Mouse (Mus musculus) heart, adult 2 months (tissue): ENCODE measurements around the gene Olfr1502. TPM values are rescaled to one million over a fixed set of nuclear protein-coding genes. Genes with fewer than 3 reads are reported as not detected.
"Not testable (repeated sequence)": the region's sequence is repeated elsewhere in the genome, so short reads cannot be mapped to it uniquely, and the experiment has no call there.

ENCODE experiments used
- DNase-seq, 2 experiments: peaks; one replicate each; pipeline ENCODE4 v3.0.0; 2021
- H3K27ac ChIP-seq: fragments of 200-600 bp; 2 replicates; pipeline ENCODE4 v1.8.1; 2022
- H3K27me3 ChIP-seq: fragments of 200-500 bp; 2 replicates; pipeline ENCODE4 v1.6.1; 2012; ENCODE audit warnings: mild to moderate bottlenecking, low read length, inconsistent platforms, mixed read lengths; ENCODE audit not compliant: control insufficient read depth, insufficient read depth
- H3K36me3 ChIP-seq: fragments of 200-500 bp; 2 replicates; pipeline ENCODE4 v1.6.1; 2012; ENCODE audit warnings: low read length, inconsistent platforms; ENCODE audit not compliant: control insufficient read depth, insufficient read depth
- H3K4me1 ChIP-seq: fragments of 200-500 bp; 2 replicates; pipeline ENCODE4 v1.6.1; 2011; ENCODE audit warnings: low read length; ENCODE audit not compliant: control insufficient read depth, insufficient read depth
- H3K4me3 ChIP-seq: fragments of 200-600 bp; 2 replicates; pipeline ENCODE4 v1.8.1; 2022
- H3K79me2 ChIP-seq: fragments of 200-500 bp; replicated peaks from 2 replicates; pipeline ENCODE4 v1.6.1; 2012; ENCODE audit warnings: mild to moderate bottlenecking, inconsistent platforms, low read length, moderate library complexity, mixed read lengths; ENCODE audit not compliant: control insufficient read depth, insufficient read depth
- H3K9ac ChIP-seq: fragments of 200-500 bp; 2 replicates; pipeline ENCODE4 v1.6.1; 2012; ENCODE audit warnings: low read depth, mild to moderate bottlenecking, control low read depth, inconsistent platforms, low read length, mixed read lengths
- CTCF ChIP-seq: fragments of 200-600 bp; IDR thresholded peaks from 2 replicates; pipeline ENCODE4 v1.8.1; 2022; ENCODE audit warnings: antibody characterized with exemption, mild to moderate bottlenecking, moderate library complexity
- EP300 ChIP-seq: fragments of 200-500 bp; IDR thresholded peaks from 2 replicates; pipeline ENCODE4 v1.6.1; 2011; ENCODE audit warnings: low read depth, low read length, control low read depth; ENCODE audit not compliant: insufficient read depth
- POLR2A ChIP-seq: fragments of 200-500 bp; IDR thresholded peaks from 2 replicates; pipeline ENCODE4 v1.6.1; 2011; ENCODE audit warnings: mild to moderate bottlenecking, low read depth, low read length, control low read depth; ENCODE audit not compliant: insufficient read depth
- WGBS: fragments of 180-500 bp; shearing (Covaris S2); methylation state at CpG from one replicate; pipeline ENCODE4 v1.1.7; 2018; 5-methylcytosine and 5-hydroxymethylcytosine counted together
- intact Hi-C: fragments of 180-260 bp; cut with DNase I; formaldehyde crosslinking; loops from one replicate; pipeline ENCODE4 v1.15.1; 2025
- long read RNA-seq: library from polyadenylated mRNA; stranded (forward); transcript quantifications from one replicate; pipeline ENCODE4 v2.0.0, GENCODE M21; 2021
- polyA plus RNA-seq: library from polyadenylated mRNA; depleted of rRNA; stranded (reverse); fragments of >200 nt; gene quantifications from 2 replicates; pipeline ENCODE4 v1.2.3, GENCODE M21; 2012; rRNA removed
- total RNA-seq, 2 experiments: library from RNA; stranded (reverse); gene quantifications; 2 replicates each; pipeline ENCODE4 v1.2.3; 2021

The Olfr1502 gene
- not detected for total RNA-seq
- not detected in 2 replicates for polyA plus RNA-seq
- long read RNA-seq, result 0 reads

- no peak for DNase-seq
- Histone ChIP-seq H3K4me3 (no peak within 1 kb of the TSS), H3K27ac (no peak within 1 kb of the TSS), H3K36me3 (no peaks in the 10 kb centered on the region), H3K9ac (no peak within 1 kb of the TSS), H3K27me3 (no peaks in the 10 kb centered on the region), H3K79me2 (no peaks in the 10 kb centered on the region), H3K4me1 (no peaks in the 10 kb centered on the region)
- 56% methylated on average over 1 of the region's 1 CpGs for WGBS
- intact Hi-C loops, result no loop called here
- TF ChIP-seq EP300 (no peak), POLR2A (no peak), CTCF (no peak)
Observed at GRCm38 (mm10) chr19:13861495-13861894, at the start of gene Olfr1502. Olfr1502 (plus strand) TSS chr19:13861795.

- no peaks in the 10 kb centered on the region for H3K79me2 ChIP-seq
- H3K4me1 ChIP-seq, result no peaks in the 10 kb centered on the region
- no peak overlapping the region for H3K27ac ChIP-seq
- intact Hi-C loops, result no loop called here
- H3K4me3 ChIP-seq, result no peak overlapping the region
- DNase-seq, result no peak
- no peak overlapping the region for H3K9ac ChIP-seq
- TF ChIP-seq POLR2A, result no peak
- TF ChIP-seq CTCF, result peak; percentile 33
- no peak for TF ChIP-seq EP300
- 55% methylated on average over 2 of the region's 2 CpGs for WGBS
- no peaks in the 10 kb centered on the region for H3K27me3 ChIP-seq
- no peaks in the 10 kb centered on the region for H3K36me3 ChIP-seq
Observed at GRCm38 (mm10) chr19:13812823-13813222, 48.8 kb upstream of the Olfr1502 start.

- intact Hi-C loops, result no loop called here
- Histone ChIP-seq H3K27me3 (no peaks in the 10 kb centered on the region), H3K27ac (no peak overlapping the region), H3K9ac (no peak overlapping the region), H3K79me2 (no peaks in the 10 kb centered on the region), H3K4me1 (no peaks in the 10 kb centered on the region), H3K36me3 (no peaks in the 10 kb centered on the region), H3K4me3 (no peak overlapping the region)
- TF ChIP-seq EP300, result no peak
- TF ChIP-seq CTCF, result peak; percentile 25
- no peak for DNase-seq
- WGBS, result 21% methylated on average over 5 of the region's 5 CpGs
Observed at GRCm38 (mm10) chr19:13818827-13819226, 42.8 kb upstream of the Olfr1502 start.

GRCm38 (mm10) chr19:13819347-13819746, 42.2 kb upstream of the Olfr1502 start, which contains the start of gene Olfr1499:
Olfr1499 (minus strand) TSS chr19:13819447.
- no peaks in the 10 kb centered on the region for H3K79me2 ChIP-seq
- H3K36me3 ChIP-seq, result no peaks in the 10 kb centered on the region
- no peak for DNase-seq
- H3K4me3 ChIP-seq, result no peak within 1 kb of the TSS
- H3K9ac ChIP-seq, result no peak within 1 kb of the TSS
- TF ChIP-seq CTCF (no peak), POLR2A (no peak), EP300 (no peak)
- no peak within 1 kb of the TSS for H3K27ac ChIP-seq
- H3K27me3 ChIP-seq, result no peaks in the 10 kb centered on the region
- H3K4me1 ChIP-seq, result no peaks in the 10 kb centered on the region
- intact Hi-C loops, result no loop called here

- Histone ChIP-seq H3K79me2 (no peaks in the 10 kb centered on the region), H3K36me3 (no peaks in the 10 kb centered on the region), H3K4me1 (no peaks in the 10 kb centered on the region), H3K27me3 (no peaks in the 10 kb centered on the region), H3K4me3 (no peak overlapping the region), H3K27ac (no peak overlapping the region), H3K9ac (no peak overlapping the region)
- WGBS, result 35% methylated on average over 5 of the region's 5 CpGs
- TF ChIP-seq CTCF, result no peak
- TF ChIP-seq EP300, result no peak
- no peak for TF ChIP-seq POLR2A
- DNase-seq, result no peak
- intact Hi-C loops, result no loop called here
Observed at GRCm38 (mm10) chr19:13820847-13821246, 40.7 kb upstream of the Olfr1502 start.

- Histone ChIP-seq H3K79me2 (no peaks in the 10 kb centered on the region), H3K4me3 (no peak overlapping the region), H3K4me1 (no peaks in the 10 kb centered on the region), H3K36me3 (no peaks in the 10 kb centered on the region), H3K9ac (no peak overlapping the region), H3K27me3 (no peaks in the 10 kb centered on the region), H3K27ac (no peak overlapping the region)
- WGBS, result 73% methylated on average over 3 of the region's 3 CpGs
- TF ChIP-seq POLR2A (no peak), EP300 (no peak), CTCF (no peak)
- intact Hi-C loops, result no loop called here
- no peak for DNase-seq
Observed at GRCm38 (mm10) chr19:13828447-13828846, 33.1 kb upstream of the Olfr1502 start.

- Histone ChIP-seq H3K4me3 (no peak within 1 kb of the TSS), H3K79me2 (no peaks in the 10 kb centered on the region), H3K36me3 (no peaks in the 10 kb centered on the region), H3K27me3 (no peaks in the 10 kb centered on the region), H3K4me1 (no peaks in the 10 kb centered on the region), H3K27ac (no peak within 1 kb of the TSS), H3K9ac (no peak within 1 kb of the TSS)
- intact Hi-C loops, result no loop called here
- TF ChIP-seq POLR2A, result no peak
- no peak for TF ChIP-seq CTCF
- TF ChIP-seq EP300, result no peak
- no peak for DNase-seq
Observed at GRCm38 (mm10) chr19:13830388-13830787, 31.2 kb upstream of the Olfr1502 start, which contains the start of gene Olfr1500. Olfr1500 (minus strand) TSS chr19:13830488.

GRCm38 (mm10) chr19:13850592-13850991, 11.0 kb upstream of the Olfr1502 start, which contains the start of gene Olfr1501:
Olfr1501 (minus strand) TSS chr19:13850692.
- H3K27me3 ChIP-seq, H3K4me1 ChIP-seq, DNase-seq, H3K4me3 ChIP-seq, H3K9ac ChIP-seq, intact Hi-C loops, H3K36me3 ChIP-seq, H3K79me2 ChIP-seq, H3K27ac ChIP-seq: not testable (repeated sequence)
